Mouse (Mus musculus): ENCODE results near the gene Agtrap. TPM values are rescaled to one million over a fixed set of nuclear protein-coding genes. Genes with fewer than 3 reads are reported as not detected.
"Not testable (repeated sequence)": the region's sequence is repeated elsewhere in the genome, so short reads cannot be mapped to it uniquely, and the experiment has no call there.

Gene Agtrap
- total and polyA plus RNA-seq, 2 experiments from 2014 or later: 7.6 to 9.9 TPM

DNA sequence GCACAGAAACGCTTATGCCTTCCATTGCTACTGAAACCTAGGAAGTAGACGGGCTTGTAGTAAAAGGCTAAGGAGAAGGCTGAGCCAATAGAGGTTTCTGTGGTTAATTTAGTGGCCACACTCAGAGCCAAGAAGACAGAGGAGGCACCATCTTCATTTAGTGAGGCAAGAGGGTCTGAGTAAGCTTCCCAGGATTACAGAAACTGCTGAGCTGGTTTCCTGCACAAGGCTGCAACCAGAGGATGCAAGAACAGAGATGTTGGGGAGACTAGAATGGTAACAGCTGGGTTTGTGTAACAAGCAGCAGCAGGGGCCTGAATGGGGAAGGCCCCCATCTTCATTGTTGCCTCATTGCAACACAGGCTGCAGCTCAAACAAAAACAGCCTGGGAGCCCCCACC lies 40.8 kb upstream of the Agtrap start:
- no peaks in the 10 kb centered on the region for H3K27me3 ChIP-seq (ENCODE audit: insufficient read depth, low read length)
- no peak for ATAC-seq
- peak overlapping the region; percentile 94 for H3K27ac ChIP-seq
- H3K9me3 ChIP-seq (ENCODE audit: low read length): no peaks in the 10 kb centered on the region
- no peak for DNase-seq (ENCODE audit: low spot score)
- peak overlapping the region; percentile 78 for H3K4me3 ChIP-seq (ENCODE audit: low read length)
- no peak for TF ChIP-seq CTCF (IDR thresholded peaks at IDR 0.05; ENCODE audit: low read depth)
- H3K4me1 ChIP-seq (ENCODE audit: insufficient read depth, low read length): peaks cover 21% of the 10 kb centered on the region; the same call in 1 of the 2 replicates
- no peaks in the 10 kb centered on the region for H3K36me3 ChIP-seq (ENCODE audit: insufficient read depth, low read length)
- H3K4me2 ChIP-seq (ENCODE audit: low read depth, low read length): peak overlapping the region; percentile 93
- WGBS: 26% methylated on average over 2 of the region's 2 CpGs
- peak overlapping the region; percentile 19; the same call in 1 of the 2 replicates for H3K9ac ChIP-seq (replicated peaks; ENCODE audit: low read length)

GRCm38 (mm10) chr4:148128241-148128640 lies 40.4 kb upstream of the Agtrap start:
- Histone ChIP-seq H3K4me3 (ENCODE audit: low read length) (peak overlapping the region; percentile 78), H3K27ac (peak overlapping the region; percentile 94), H3K9ac (replicated peaks; ENCODE audit: low read length) (no peak overlapping the region), H3K4me1 (ENCODE audit: insufficient read depth, low read length) (peaks cover 21% of the 10 kb centered on the region; the same call in 1 of the 2 replicates), H3K27me3 (ENCODE audit: insufficient read depth, low read length) (no peaks in the 10 kb centered on the region), H3K9me3 (ENCODE audit: low read length) (no peaks in the 10 kb centered on the region), H3K36me3 (ENCODE audit: insufficient read depth, low read length) (no peaks in the 10 kb centered on the region), H3K4me2 (ENCODE audit: low read depth, low read length) (peak overlapping the region; percentile 93)
- WGBS: 56% methylated on average over 1 of the region's 1 CpGs
- DNase-seq (ENCODE audit: low spot score) (no peak), ATAC-seq (no peak)
- TF ChIP-seq CTCF (IDR thresholded peaks at IDR 0.05; ENCODE audit: low read depth): no peak

DNA sequence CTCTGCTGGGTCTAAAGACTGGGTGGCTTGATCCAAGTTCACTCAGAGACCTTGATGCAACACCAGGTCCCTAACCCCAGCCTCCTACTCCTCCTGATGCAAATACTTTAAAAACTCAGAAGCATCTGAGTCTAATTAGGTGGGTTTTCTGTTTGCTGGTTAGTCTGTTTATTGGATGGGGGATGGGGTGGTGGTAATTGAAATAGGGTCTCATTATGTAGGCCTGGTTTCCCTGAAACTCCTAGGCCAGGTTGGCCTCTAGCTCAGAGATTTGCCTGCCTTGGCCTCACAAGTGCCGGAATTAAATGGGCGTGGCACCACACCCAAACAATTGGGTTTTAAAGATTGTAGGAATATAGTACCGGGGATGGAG lies 34.8 kb upstream of the Agtrap start:
- Histone ChIP-seq H3K9ac (replicated peaks; ENCODE audit: low read length) (no peak overlapping the region), H3K27me3 (ENCODE audit: insufficient read depth, low read length) (no peaks in the 10 kb centered on the region), H3K9me3 (ENCODE audit: low read length) (no peaks in the 10 kb centered on the region), H3K4me2 (ENCODE audit: low read depth, low read length) (no peak overlapping the region), H3K4me1 (ENCODE audit: insufficient read depth, low read length) (peaks cover 12% of the 10 kb centered on the region; the same call in 1 of the 2 replicates), H3K36me3 (ENCODE audit: insufficient read depth, low read length) (no peaks in the 10 kb centered on the region), H3K4me3 (ENCODE audit: low read length) (no peak overlapping the region), H3K27ac (peak overlapping the region; percentile 78)
- 60% methylated on average over 3 of the region's 3 CpGs for WGBS
- no peak for TF ChIP-seq CTCF (IDR thresholded peaks at IDR 0.05; ENCODE audit: low read depth)
- DNase-seq (ENCODE audit: low spot score) (no peak), ATAC-seq (no peak)

DNA sequence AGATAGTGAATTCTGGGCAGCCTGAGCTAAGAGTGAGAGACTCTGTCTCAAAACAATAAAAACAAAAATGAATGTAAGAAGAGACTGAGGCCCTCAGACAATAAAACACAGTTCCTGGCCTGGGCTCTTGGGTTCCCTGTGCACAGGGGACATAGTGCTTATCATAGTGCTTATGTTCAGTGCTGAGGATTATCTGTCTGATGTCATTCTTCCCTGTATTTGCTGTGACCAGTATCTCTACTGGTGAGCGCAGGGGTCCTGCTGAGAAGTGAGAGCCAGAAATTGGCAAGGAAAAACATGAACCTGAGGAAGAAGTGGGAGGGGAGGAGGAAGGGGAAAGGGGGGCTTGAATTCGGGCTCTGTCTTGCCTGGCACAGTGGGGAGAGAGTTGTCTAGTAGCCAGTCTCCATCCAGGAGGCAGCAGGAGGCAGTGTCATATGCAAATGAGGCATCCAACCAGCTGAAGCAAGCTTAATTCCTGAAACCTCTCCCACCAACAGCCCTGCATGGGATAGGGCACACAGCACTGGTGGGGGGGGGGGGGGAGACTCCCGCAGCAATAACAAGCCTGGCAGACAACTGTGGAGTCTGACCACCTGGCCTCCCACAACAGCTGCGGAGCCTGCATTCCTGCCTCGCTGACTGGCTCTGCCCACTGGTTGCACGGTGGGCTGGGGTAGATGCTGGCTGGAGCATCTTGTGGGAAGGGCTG lies 34.3 kb upstream of the Agtrap start:
- Histone ChIP-seq H3K4me1 (ENCODE audit: insufficient read depth, low read length) (peaks cover 12% of the 10 kb centered on the region; the same call in 1 of the 2 replicates), H3K4me2 (ENCODE audit: low read depth, low read length) (no peak overlapping the region), H3K27me3 (ENCODE audit: insufficient read depth, low read length) (no peaks in the 10 kb centered on the region), H3K9me3 (ENCODE audit: low read length) (no peaks in the 10 kb centered on the region), H3K36me3 (ENCODE audit: insufficient read depth, low read length) (no peaks in the 10 kb centered on the region), H3K4me3 (ENCODE audit: low read length) (no peak overlapping the region), H3K27ac (peak overlapping the region; percentile 78), H3K9ac (replicated peaks; ENCODE audit: low read length) (peak overlapping the region; percentile 0; the same call in 1 of the 2 replicates)
- WGBS: 10% methylated on average over 6 of the region's 6 CpGs
- DNase-seq (ENCODE audit: low spot score) (peak; percentile 84), ATAC-seq (peak; percentile 85)
- TF ChIP-seq CTCF (IDR thresholded peaks at IDR 0.05; ENCODE audit: low read depth): no peak

DNA sequence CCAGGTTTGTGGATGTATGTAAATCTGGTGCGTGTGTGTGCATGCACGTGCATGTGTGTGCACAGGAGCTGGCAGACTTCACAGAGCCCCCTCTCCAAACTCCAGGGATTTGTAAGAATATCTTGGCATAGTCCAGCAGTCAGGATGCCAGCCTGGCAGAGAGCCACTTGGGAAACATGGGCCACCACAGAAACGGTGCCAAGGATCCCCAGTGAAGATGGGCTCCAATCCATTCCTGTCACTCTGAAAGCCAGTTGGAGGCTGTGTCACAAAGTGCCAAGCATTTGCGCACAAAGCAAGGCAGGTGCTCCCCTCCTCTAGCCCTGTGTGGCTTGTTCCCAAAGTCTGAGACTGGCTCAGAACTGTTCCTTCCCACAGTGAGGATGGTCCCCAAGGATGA lies 33.5 kb upstream of the Agtrap start:
- Histone ChIP-seq H3K9ac (replicated peaks; ENCODE audit: low read length) (peak overlapping the region; percentile 0; the same call in 1 of the 2 replicates), H3K27ac (peak overlapping the region; percentile 78), H3K36me3 (ENCODE audit: insufficient read depth, low read length) (no peaks in the 10 kb centered on the region), H3K4me3 (ENCODE audit: low read length) (no peak overlapping the region), H3K4me2 (ENCODE audit: low read depth, low read length) (no peak overlapping the region), H3K27me3 (ENCODE audit: insufficient read depth, low read length) (no peaks in the 10 kb centered on the region), H3K4me1 (ENCODE audit: insufficient read depth, low read length) (peaks cover 12% of the 10 kb centered on the region; the same call in 1 of the 2 replicates), H3K9me3 (ENCODE audit: low read length) (no peaks in the 10 kb centered on the region)
- peak; percentile 81 for ATAC-seq
- DNase-seq (ENCODE audit: low spot score): peak; percentile 93
- no peak for TF ChIP-seq CTCF (IDR thresholded peaks at IDR 0.05; ENCODE audit: low read depth)
- WGBS: 33% methylated on average over 4 of the region's 4 CpGs

- Histone ChIP-seq H3K4me3 (ENCODE audit: low read length) (no peak overlapping the region), H3K4me2 (ENCODE audit: low read depth, low read length) (no peak overlapping the region), H3K36me3 (ENCODE audit: insufficient read depth, low read length) (no peaks in the 10 kb centered on the region), H3K4me1 (ENCODE audit: insufficient read depth, low read length) (peaks cover 7% of the 10 kb centered on the region; the same call in 1 of the 2 replicates), H3K27me3 (ENCODE audit: insufficient read depth, low read length) (no peaks in the 10 kb centered on the region), H3K27ac (peak overlapping the region; percentile 78), H3K9me3 (ENCODE audit: low read length) (no peaks in the 10 kb centered on the region), H3K9ac (replicated peaks; ENCODE audit: low read length) (no peak overlapping the region)
- 38% methylated on average over 9 of the region's 9 CpGs for WGBS
- no peak for TF ChIP-seq CTCF (IDR thresholded peaks at IDR 0.05; ENCODE audit: low read depth)
- DNase-seq (ENCODE audit: low spot score) (no peak), ATAC-seq (no peak)
Measured at GRCm38 (mm10) chr4:148120555-148120954, 32.7 kb upstream of the Agtrap start.

GRCm38 (mm10) chr4:148119578-148119977 lies 31.7 kb upstream of the Agtrap start:
- not testable (repeated sequence) for ATAC-seq; H3K4me3 ChIP-seq (ENCODE audit: low read length); DNase-seq (ENCODE audit: low spot score); H3K4me2 ChIP-seq (ENCODE audit: low read depth, low read length); H3K36me3 ChIP-seq (ENCODE audit: insufficient read depth, low read length); H3K9me3 ChIP-seq (ENCODE audit: low read length); H3K27me3 ChIP-seq (ENCODE audit: insufficient read depth, low read length); H3K9ac ChIP-seq (replicated peaks; ENCODE audit: low read length); H3K27ac ChIP-seq; H3K4me1 ChIP-seq (ENCODE audit: insufficient read depth, low read length)
- peak; percentile 35 for TF ChIP-seq CTCF (IDR thresholded peaks at IDR 0.05; ENCODE audit: low read depth)
- 88% methylated on average over 9 of the region's 9 CpGs for WGBS

All from hindbrain, postnatal 0 days (tissue).